Mouse (Mus musculus): ENCODE measurements around the gene Sun5. TPM values are rescaled to one million over a fixed set of nuclear protein-coding genes. Genes with fewer than 3 reads are reported as not detected.

Sun5 gene
- polyA plus RNA-seq (2012; rRNA removed): not detected in 2 replicates

- Histone ChIP-seq H3K27me3 (ENCODE audit: control insufficient read depth, insufficient read depth, low read length) (no peaks in the 10 kb centered on the region), H3K4me3 (ENCODE audit: extremely low read depth, insufficient read depth, insufficient read length) (no peak within 1 kb of the TSS), H3K4me1 (ENCODE audit: control insufficient read depth, insufficient read depth, insufficient read length) (no peaks in the 10 kb centered on the region), H3K36me3 (ENCODE audit: control insufficient read depth, insufficient read depth, low read length) (no peaks in the 10 kb centered on the region), H3K27ac (ENCODE audit: insufficient read depth, low read length) (no peak within 1 kb of the TSS)
- 88% methylated on average over 4 of the region's 4 CpGs for WGBS
- no peak for TF ChIP-seq CTCF (IDR thresholded peaks at IDR 0.05; ENCODE audit: extremely low read depth, insufficient read depth, insufficient read length, insufficient replicate concordance)
- TF ChIP-seq POLR2A (IDR thresholded peaks at IDR 0.05; ENCODE audit: low read depth, low read length): no peak
- no peak for DNase-seq (ENCODE audit: low read depth in 1 of 2, low spot score in 2 of 2)
Measured at GRCm38 (mm10) chr2:153870984-153871383, at the start of gene Sun5. Gene Sun5, minus strand, starts transcription at chr2:153871084.

GRCm38 (mm10) chr2:153917930-153918329, 47.0 kb upstream of the Sun5 start, which contains the start of gene Bpifb3:
Gene Bpifb3, plus strand, starts transcription at chr2:153918230.
- no peak within 1 kb of the TSS for H3K27ac ChIP-seq (ENCODE audit: insufficient read depth, low read length)
- no peak for DNase-seq (ENCODE audit: low read depth in 1 of 2, low spot score in 2 of 2)
- no peaks in the 10 kb centered on the region for H3K27me3 ChIP-seq (ENCODE audit: control insufficient read depth, insufficient read depth, low read length)
- TF ChIP-seq CTCF (IDR thresholded peaks at IDR 0.05; ENCODE audit: extremely low read depth, insufficient read depth, insufficient read length, insufficient replicate concordance) (no peak), POLR2A (IDR thresholded peaks at IDR 0.05; ENCODE audit: low read depth, low read length) (no peak)
- no peak within 1 kb of the TSS for H3K4me3 ChIP-seq (ENCODE audit: extremely low read depth, insufficient read depth, insufficient read length)
- 85% methylated on average over 8 of the region's 8 CpGs for WGBS
- no peaks in the 10 kb centered on the region for H3K36me3 ChIP-seq (ENCODE audit: control insufficient read depth, insufficient read depth, low read length)
- peaks cover 2% of the 10 kb centered on the region; the same call in 1 of the 2 replicates for H3K4me1 ChIP-seq (ENCODE audit: control insufficient read depth, insufficient read depth, insufficient read length)

GRCm38 (mm10) chr2:153914151-153914550, 43.3 kb upstream of the Sun5 start:
- H3K27me3 ChIP-seq (ENCODE audit: control insufficient read depth, insufficient read depth, low read length): no peaks in the 10 kb centered on the region
- H3K4me1 ChIP-seq (ENCODE audit: control insufficient read depth, insufficient read depth, insufficient read length): peaks cover 2% of the 10 kb centered on the region; the same call in 1 of the 2 replicates
- no peak for DNase-seq (ENCODE audit: low read depth in 1 of 2, low spot score in 2 of 2)
- no peak overlapping the region for H3K27ac ChIP-seq (ENCODE audit: insufficient read depth, low read length)
- no peak overlapping the region for H3K4me3 ChIP-seq (ENCODE audit: extremely low read depth, insufficient read depth, insufficient read length)
- WGBS: 42% methylated on average over 5 of the region's 5 CpGs
- no peaks in the 10 kb centered on the region for H3K36me3 ChIP-seq (ENCODE audit: control insufficient read depth, insufficient read depth, low read length)
- TF ChIP-seq CTCF (IDR thresholded peaks at IDR 0.05; ENCODE audit: extremely low read depth, insufficient read depth, insufficient read length, insufficient replicate concordance) (no peak), POLR2A (IDR thresholded peaks at IDR 0.05; ENCODE audit: low read depth, low read length) (no peak)

- H3K4me3 ChIP-seq (ENCODE audit: extremely low read depth, insufficient read depth, insufficient read length): no peak overlapping the region
- no peak for TF ChIP-seq POLR2A (IDR thresholded peaks at IDR 0.05; ENCODE audit: low read depth, low read length)
- TF ChIP-seq CTCF (IDR thresholded peaks at IDR 0.05; ENCODE audit: extremely low read depth, insufficient read depth, insufficient read length, insufficient replicate concordance): no peak
- no peak overlapping the region for H3K27ac ChIP-seq (ENCODE audit: insufficient read depth, low read length)
- no peaks in the 10 kb centered on the region for H3K27me3 ChIP-seq (ENCODE audit: control insufficient read depth, insufficient read depth, low read length)
- WGBS: 84% methylated on average over 4 of the region's 4 CpGs
- no peaks in the 10 kb centered on the region for H3K36me3 ChIP-seq (ENCODE audit: control insufficient read depth, insufficient read depth, low read length)
- no peaks in the 10 kb centered on the region for H3K4me1 ChIP-seq (ENCODE audit: control insufficient read depth, insufficient read depth, insufficient read length)
- no peak for DNase-seq (ENCODE audit: low read depth in 1 of 2, low spot score in 2 of 2)
Measured at GRCm38 (mm10) chr2:153906626-153907025, 35.7 kb upstream of the Sun5 start.

GRCm38 (mm10) chr2:153902726-153903125, 31.8 kb upstream of the Sun5 start:
- no peaks in the 10 kb centered on the region for H3K36me3 ChIP-seq (ENCODE audit: control insufficient read depth, insufficient read depth, low read length)
- 83% methylated on average over 6 of the region's 6 CpGs for WGBS
- H3K4me1 ChIP-seq (ENCODE audit: control insufficient read depth, insufficient read depth, insufficient read length): no peaks in the 10 kb centered on the region
- H3K27me3 ChIP-seq (ENCODE audit: control insufficient read depth, insufficient read depth, low read length): no peaks in the 10 kb centered on the region
- TF ChIP-seq POLR2A (IDR thresholded peaks at IDR 0.05; ENCODE audit: low read depth, low read length): no peak
- TF ChIP-seq CTCF (IDR thresholded peaks at IDR 0.05; ENCODE audit: extremely low read depth, insufficient read depth, insufficient read length, insufficient replicate concordance): no peak
- no peak overlapping the region for H3K27ac ChIP-seq (ENCODE audit: insufficient read depth, low read length)
- no peak overlapping the region for H3K4me3 ChIP-seq (ENCODE audit: extremely low read depth, insufficient read depth, insufficient read length)
- no peak for DNase-seq (ENCODE audit: low read depth in 1 of 2, low spot score in 2 of 2)

- no peak within 1 kb of the TSS for H3K4me3 ChIP-seq (ENCODE audit: extremely low read depth, insufficient read depth, insufficient read length)
- H3K36me3 ChIP-seq (ENCODE audit: control insufficient read depth, insufficient read depth, low read length): no peaks in the 10 kb centered on the region
- 75% methylated on average over 4 of the region's 4 CpGs for WGBS
- no peak for TF ChIP-seq POLR2A (IDR thresholded peaks at IDR 0.05; ENCODE audit: low read depth, low read length)
- no peak for TF ChIP-seq CTCF (IDR thresholded peaks at IDR 0.05; ENCODE audit: extremely low read depth, insufficient read depth, insufficient read length, insufficient replicate concordance)
- DNase-seq (ENCODE audit: low read depth in 1 of 2, low spot score in 2 of 2): no peak
- no peaks in the 10 kb centered on the region for H3K4me1 ChIP-seq (ENCODE audit: control insufficient read depth, insufficient read depth, insufficient read length)
- H3K27ac ChIP-seq (ENCODE audit: insufficient read depth, low read length): no peak within 1 kb of the TSS
- H3K27me3 ChIP-seq (ENCODE audit: control insufficient read depth, insufficient read depth, low read length): no peaks in the 10 kb centered on the region
Measured at GRCm38 (mm10) chr2:153900088-153900487, 29.2 kb upstream of the Sun5 start, which contains the start of gene Bpifb6. Gene Bpifb6, plus strand, starts transcription at chr2:153900388.

- Histone ChIP-seq H3K27ac (ENCODE audit: insufficient read depth, low read length) (no peak overlapping the region), H3K4me3 (ENCODE audit: extremely low read depth, insufficient read depth, insufficient read length) (no peak overlapping the region), H3K27me3 (ENCODE audit: control insufficient read depth, insufficient read depth, low read length) (no peaks in the 10 kb centered on the region), H3K4me1 (ENCODE audit: control insufficient read depth, insufficient read depth, insufficient read length) (no peaks in the 10 kb centered on the region), H3K36me3 (ENCODE audit: control insufficient read depth, insufficient read depth, low read length) (no peaks in the 10 kb centered on the region)
- DNase-seq (ENCODE audit: low read depth in 1 of 2, low spot score in 2 of 2): no peak
- no peak for TF ChIP-seq POLR2A (IDR thresholded peaks at IDR 0.05; ENCODE audit: low read depth, low read length)
- TF ChIP-seq CTCF (IDR thresholded peaks at IDR 0.05; ENCODE audit: extremely low read depth, insufficient read depth, insufficient read length, insufficient replicate concordance): no peak
- 86% methylated on average over 5 of the region's 5 CpGs for WGBS
Measured at GRCm38 (mm10) chr2:153899111-153899510, 28.2 kb upstream of the Sun5 start.

All from spleen, adult 2 months (tissue).